Mouse (Mus musculus): ENCODE results near the gene Ippk. TPM values are rescaled to one million over a fixed set of nuclear protein-coding genes. Genes with fewer than 3 reads are reported as not detected.

Gene Ippk
- total RNA-seq, 4 experiments from 2014 or later, result 27.6 to 32.1 (median 30.7) TPM

- DNase-seq (ENCODE audit: low spot score in 2 of 2), result no peak
Measured at GRCm38 (mm10) chr13:49430529-49430928, 9.5 kb downstream of the Ippk start.

- DNase-seq (ENCODE audit: low spot score in 2 of 2), result peak in 1 of 2 experiments; percentile 51
Measured at GRCm38 (mm10) chr13:49433268-49434029, 12.4 kb downstream of the Ippk start.

- no peak for DNase-seq (ENCODE audit: low spot score in 2 of 2)
Measured at GRCm38 (mm10) chr13:49435745-49436144, 14.7 kb downstream of the Ippk start.

GRCm38 (mm10) chr13:49436170-49436569 is 15.1 kb downstream of the Ippk start:
- peak; percentile 51 to 71 for DNase-seq (ENCODE audit: low spot score in 2 of 2)

GRCm38 (mm10) chr13:49444451-49444850 is 23.4 kb downstream of the Ippk start:
- DNase-seq (ENCODE audit: low spot score in 2 of 2), result peak; percentile 38 to 57

GRCm38 (mm10) chr13:49449318-49449749 is 28.3 kb downstream of the Ippk start:
- peak; percentile 71 to 83 for DNase-seq (ENCODE audit: low spot score in 2 of 2)

- no peak for DNase-seq (ENCODE audit: low spot score in 2 of 2)
Measured at GRCm38 (mm10) chr13:49460276-49460675, 39.2 kb downstream of the Ippk start.

GRCm38 (mm10) chr13:49460692-49461414 is 39.8 kb downstream of the Ippk start:
- peak; percentile 73 to 75 for DNase-seq (ENCODE audit: low spot score in 2 of 2)

GRCm38 (mm10) chr13:49461458-49462132 is 40.5 kb downstream of the Ippk start:
- no peak for DNase-seq (ENCODE audit: low spot score in 2 of 2)

- no peak for DNase-seq (ENCODE audit: low spot score in 2 of 2)
Measured at GRCm38 (mm10) chr13:49462921-49463320, 41.9 kb downstream of the Ippk start.

GRCm38 (mm10) chr13:49465875-49466274 is 44.8 kb downstream of the Ippk start:
- DNase-seq (ENCODE audit: low spot score in 2 of 2), result no peak

- DNase-seq (ENCODE audit: low spot score in 2 of 2), result no peak
Measured at GRCm38 (mm10) chr13:49466393-49467075, 45.5 kb downstream of the Ippk start.

GRCm38 (mm10) chr13:49467585-49467984 is 46.5 kb downstream of the Ippk start:
- no peak for DNase-seq (ENCODE audit: low spot score in 2 of 2)

- DNase-seq (ENCODE audit: low spot score in 2 of 2), result peak in 1 of 2 experiments; percentile 57
Measured at GRCm38 (mm10) chr13:49469002-49469401, 48.0 kb downstream of the Ippk start.

- no peak for DNase-seq (ENCODE audit: low spot score in 2 of 2)
Measured at GRCm38 (mm10) chr13:49470319-49470718, 49.3 kb downstream of the Ippk start.

GRCm38 (mm10) chr13:49470806-49471205 is 49.8 kb downstream of the Ippk start:
- no peak for DNase-seq (ENCODE audit: low spot score in 2 of 2)

GRCm38 (mm10) chr13:49471981-49472675 is 51.1 kb downstream of the Ippk start:
- DNase-seq (ENCODE audit: low spot score in 2 of 2), result no peak

- no peak for DNase-seq (ENCODE audit: low spot score in 2 of 2)
Measured at GRCm38 (mm10) chr13:49472676-49473005, 51.6 kb downstream of the Ippk start.

GRCm38 (mm10) chr13:49477887-49478286 is 56.8 kb downstream of the Ippk start:
- DNase-seq (ENCODE audit: low spot score in 2 of 2), result no peak

GRCm38 (mm10) chr13:49478851-49479374 is 57.9 kb downstream of the Ippk start:
- no peak for DNase-seq (ENCODE audit: low spot score in 2 of 2)

GRCm38 (mm10) chr13:49479399-49479798 is 58.4 kb downstream of the Ippk start:
- DNase-seq (ENCODE audit: low spot score in 2 of 2), result no peak
